Mouse (Mus musculus) myocyte (in vitro differentiated cells): ENCODE measurements around the gene Susd3. TPM values are rescaled to one million over a fixed set of nuclear protein-coding genes. Genes with fewer than 3 reads are reported as not detected.

Source experiments
- H3K27me3 ChIP-seq: one replicate; pipeline ENCODE4 v1.6.1; 2011; ENCODE audit not compliant: control insufficient read depth, insufficient read depth, insufficient read length
- H3K36me3 ChIP-seq: one replicate; pipeline ENCODE4 v1.6.1; 2011; ENCODE audit not compliant: control insufficient read depth, insufficient read depth
- H3K4me2 ChIP-seq: one replicate; pipeline ENCODE4 v1.6.1; 2011; ENCODE audit warnings: low read depth, control low read depth
- H3K4me3 ChIP-seq: one replicate; pipeline ENCODE4 v1.5.1; 2011; ENCODE audit warnings: mild to moderate bottlenecking, control low read depth, moderate library complexity
- H3K79me2 ChIP-seq: one replicate; pipeline ENCODE4 v1.6.1; 2011; ENCODE audit not compliant: control insufficient read depth, insufficient read depth
- H3ac ChIP-seq: one replicate; pipeline ENCODE4 v1.6.1; 2011; ENCODE audit not compliant: control insufficient read depth, insufficient read length
- CEBPB ChIP-seq: IDR thresholded peaks from 2 replicates; pipeline ENCODE4 v1.6.1; 2011; ENCODE audit warnings: mild to moderate bottlenecking, moderate library complexity; ENCODE audit not compliant: poor library complexity, insufficient read depth, severe bottlenecking
- E2F4 ChIP-seq: IDR thresholded peaks from one replicate; pipeline ENCODE4 v1.6.1; 2011; ENCODE audit warnings: mild to moderate bottlenecking, control low read depth, moderate library complexity; ENCODE audit not compliant: insufficient read depth
- MAX ChIP-seq: IDR thresholded peaks from one replicate; pipeline ENCODE4 v1.6.1; 2011; ENCODE audit warnings: low read depth, mild to moderate bottlenecking, control low read depth
- MYOD1 ChIP-seq, 3 experiments: IDR thresholded peaks; one replicate each; pipeline ENCODE4 v1.6.1; 2011; ENCODE audit warnings: control low read depth in 2 of 3, low read depth in 2 of 3, mild to moderate bottlenecking in 2 of 3, moderate library complexity in 1 of 3; ENCODE audit not compliant: insufficient read length in 2 of 3, control insufficient read depth in 1 of 3
- MYOG ChIP-seq, 3 experiments: IDR thresholded peaks; one replicate each; pipeline ENCODE4 v1.6.1; 2011; ENCODE audit warnings: control low read depth in 2 of 3, low read depth in 2 of 3, mild to moderate bottlenecking in 2 of 3; ENCODE audit not compliant: insufficient read length in 2 of 3, control insufficient read depth in 1 of 3, insufficient read depth in 1 of 3
- POLR2A ChIP-seq: IDR thresholded peaks from one replicate; pipeline ENCODE4 v1.6.1; 2011; ENCODE audit warnings: low read depth, mild to moderate bottlenecking, control low read depth, moderate library complexity; ENCODE audit not compliant: insufficient read length
- POLR2AphosphoS2 ChIP-seq: IDR thresholded peaks from one replicate; pipeline ENCODE4 v1.6.1; 2011; ENCODE audit warnings: low read depth, control low read depth; ENCODE audit not compliant: insufficient read length
- REST ChIP-seq: IDR thresholded peaks from one replicate; pipeline ENCODE4 v1.6.1; 2011; ENCODE audit warnings: mild to moderate bottlenecking, control low read depth, moderate library complexity; ENCODE audit not compliant: insufficient read depth, insufficient read length
- SRF ChIP-seq: IDR thresholded peaks from one replicate; pipeline ENCODE4 v1.6.1; 2011; ENCODE audit warnings: low read depth; ENCODE audit not compliant: control insufficient read depth, insufficient read length
- TCF12 ChIP-seq: IDR thresholded peaks from one replicate; pipeline ENCODE4 v1.6.1; 2011; ENCODE audit warnings: mild to moderate bottlenecking, control low read depth; ENCODE audit not compliant: poor library complexity, insufficient read depth, severe bottlenecking
- TCF3 ChIP-seq: IDR thresholded peaks from one replicate; pipeline ENCODE4 v1.6.1; 2011; ENCODE audit warnings: low read depth, control low read depth; ENCODE audit not compliant: insufficient read length
- USF1 ChIP-seq: IDR thresholded peaks from one replicate; pipeline ENCODE4 v1.6.1; 2011; ENCODE audit warnings: low read depth, mild to moderate bottlenecking, control low read depth, moderate library complexity
- polyA plus RNA-seq: library from polyadenylated mRNA; unstranded; fragments of >200 nt; fragmentation: generic; extraction: Trizol; gene quantifications from one replicate; pipeline ENCODE4 v1.2.1, GENCODE M21; 2012; ENCODE audit warnings: missing spikeins

The Susd3 gene
- polyA plus RNA-seq, 1 experiment: 2.2 TPM

DNA sequence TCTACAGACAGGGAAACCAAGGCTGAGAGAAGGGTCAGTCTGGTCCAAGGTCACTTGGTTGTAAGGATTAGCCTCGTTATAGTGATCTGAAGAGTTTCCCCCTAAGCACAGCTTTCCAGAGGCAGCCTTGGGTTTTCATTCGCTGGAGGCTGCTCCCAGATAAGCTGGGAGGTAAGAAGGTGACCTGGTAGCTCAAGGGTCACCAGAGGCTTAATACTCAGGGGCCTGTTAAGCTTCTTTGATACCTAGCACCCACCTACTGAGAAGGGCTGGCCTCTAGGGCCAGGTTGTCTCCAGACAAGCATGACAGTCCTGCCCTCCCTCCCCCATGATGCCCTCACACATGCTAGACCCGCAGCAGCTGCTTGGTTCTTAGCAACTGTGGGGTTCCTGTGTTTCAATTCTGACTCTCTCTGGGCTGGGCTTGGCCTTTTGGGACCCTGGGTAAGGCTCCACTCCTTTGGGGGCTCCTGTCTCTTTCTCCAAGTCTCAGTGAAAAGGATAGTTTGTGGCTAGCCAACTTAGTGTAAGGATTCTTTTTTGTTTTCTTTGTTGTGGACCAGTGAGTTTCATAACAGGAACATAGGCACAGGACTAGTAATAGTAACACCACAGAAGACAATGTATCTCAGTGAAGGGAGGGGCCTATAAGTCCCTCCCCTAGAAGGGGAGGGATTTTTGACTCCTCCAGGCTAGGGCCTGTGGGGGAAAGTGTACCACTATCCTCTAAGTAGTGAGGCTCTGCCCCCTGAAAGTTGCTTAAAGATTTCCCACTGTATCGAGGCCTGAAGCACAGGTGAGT, 2.4 kb upstream of the Susd3 start:
- H3ac ChIP-seq: no peak overlapping the region
- peak overlapping the region; percentile 4 for H3K4me2 ChIP-seq
- H3K4me3 ChIP-seq: no peak overlapping the region
- H3K36me3 ChIP-seq: no peaks in the 10 kb centered on the region
- TF ChIP-seq MYOG (IDR thresholded peaks at IDR 0.05; ENCODE audit: control insufficient read depth in 1 of 3, insufficient read depth in 1 of 3, insufficient read length in 2 of 3, low read depth in 2 of 3) (peak in 1 of 3 experiments; percentile 85), CEBPB (no peak), TCF3 (no peak), MYOD1 (IDR thresholded peaks at IDR 0.05; ENCODE audit: control insufficient read depth in 1 of 3, insufficient read length in 2 of 3, low read depth in 2 of 3) (peak in 2 of 3 experiments; percentile 62 to 71), POLR2AphosphoS2 (no peak), MAX (no peak)
- H3K27me3 ChIP-seq: no peaks in the 10 kb centered on the region
- H3K79me2 ChIP-seq: no peaks in the 10 kb centered on the region

DNA sequence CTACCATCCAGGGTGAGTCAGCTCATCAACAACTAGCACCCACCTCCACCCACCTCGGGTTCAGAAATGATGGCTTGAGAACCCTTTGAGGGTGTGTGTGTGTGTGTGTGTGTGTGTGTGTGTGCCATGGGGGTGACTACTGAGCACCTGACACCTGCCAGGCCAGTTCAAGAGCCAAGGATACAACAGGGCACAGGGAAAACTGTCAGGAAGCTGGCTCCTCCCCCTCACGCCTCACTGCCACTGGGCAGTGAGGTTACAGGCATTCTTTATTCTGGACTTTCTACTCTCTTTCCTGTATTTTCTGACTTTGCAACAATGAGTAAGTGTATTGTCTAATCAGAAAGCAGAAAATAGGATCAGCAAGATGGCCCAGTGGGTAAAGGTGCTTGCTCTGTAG, 1.1 kb upstream of the Susd3 start:
- TF ChIP-seq MYOD1 (IDR thresholded peaks at IDR 0.05; ENCODE audit: control insufficient read depth in 1 of 3, insufficient read length in 2 of 3, low read depth in 2 of 3): peak in 1 of 3 experiments; percentile 20
- no peak for TF ChIP-seq USF1
- TF ChIP-seq POLR2AphosphoS2: no peak
- no peak for TF ChIP-seq MAX
- no peak for TF ChIP-seq TCF12
- no peaks in the 10 kb centered on the region for H3K27me3 ChIP-seq
- H3K4me2 ChIP-seq: no peak overlapping the region
- no peak overlapping the region for H3K4me3 ChIP-seq
- no peaks in the 10 kb centered on the region for H3K36me3 ChIP-seq
- H3K79me2 ChIP-seq: no peaks in the 10 kb centered on the region
- H3ac ChIP-seq: no peak overlapping the region

DNA sequence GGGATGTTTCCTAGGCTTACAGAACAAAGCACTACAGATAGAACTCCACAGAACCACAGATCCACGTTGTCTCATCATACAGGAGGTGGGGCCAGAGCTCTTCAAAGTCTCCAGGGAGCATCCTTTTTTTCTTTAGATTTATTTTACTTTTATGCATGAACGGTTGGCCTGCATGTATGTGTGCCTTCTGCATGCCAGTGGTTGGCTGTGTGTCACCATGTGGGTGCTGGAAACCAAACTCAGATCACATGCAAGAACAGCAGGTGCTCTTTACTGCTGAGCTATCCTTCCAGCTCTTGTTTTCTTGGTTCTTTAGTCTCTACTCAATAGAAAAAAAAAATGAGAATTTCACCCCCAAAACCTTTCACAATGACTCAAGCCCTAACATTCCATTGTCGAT, 417 bp upstream of the Susd3 start:
- no peaks in the 10 kb centered on the region for H3K79me2 ChIP-seq
- H3K4me3 ChIP-seq: no peak overlapping the region
- TF ChIP-seq MYOG (IDR thresholded peaks at IDR 0.05; ENCODE audit: control insufficient read depth in 1 of 3, insufficient read depth in 1 of 3, insufficient read length in 2 of 3, low read depth in 2 of 3) (peak in 2 of 3 experiments; percentile 62 to 73), TCF3 (peak; percentile 30), MYOD1 (IDR thresholded peaks at IDR 0.05; ENCODE audit: control insufficient read depth in 1 of 3, insufficient read length in 2 of 3, low read depth in 2 of 3) (peak in 2 of 3 experiments; percentile 62 to 72), POLR2A (no peak)
- no peak overlapping the region for H3K4me2 ChIP-seq
- no peaks in the 10 kb centered on the region for H3K27me3 ChIP-seq
- no peak overlapping the region for H3ac ChIP-seq
- no peaks in the 10 kb centered on the region for H3K36me3 ChIP-seq

DNA sequence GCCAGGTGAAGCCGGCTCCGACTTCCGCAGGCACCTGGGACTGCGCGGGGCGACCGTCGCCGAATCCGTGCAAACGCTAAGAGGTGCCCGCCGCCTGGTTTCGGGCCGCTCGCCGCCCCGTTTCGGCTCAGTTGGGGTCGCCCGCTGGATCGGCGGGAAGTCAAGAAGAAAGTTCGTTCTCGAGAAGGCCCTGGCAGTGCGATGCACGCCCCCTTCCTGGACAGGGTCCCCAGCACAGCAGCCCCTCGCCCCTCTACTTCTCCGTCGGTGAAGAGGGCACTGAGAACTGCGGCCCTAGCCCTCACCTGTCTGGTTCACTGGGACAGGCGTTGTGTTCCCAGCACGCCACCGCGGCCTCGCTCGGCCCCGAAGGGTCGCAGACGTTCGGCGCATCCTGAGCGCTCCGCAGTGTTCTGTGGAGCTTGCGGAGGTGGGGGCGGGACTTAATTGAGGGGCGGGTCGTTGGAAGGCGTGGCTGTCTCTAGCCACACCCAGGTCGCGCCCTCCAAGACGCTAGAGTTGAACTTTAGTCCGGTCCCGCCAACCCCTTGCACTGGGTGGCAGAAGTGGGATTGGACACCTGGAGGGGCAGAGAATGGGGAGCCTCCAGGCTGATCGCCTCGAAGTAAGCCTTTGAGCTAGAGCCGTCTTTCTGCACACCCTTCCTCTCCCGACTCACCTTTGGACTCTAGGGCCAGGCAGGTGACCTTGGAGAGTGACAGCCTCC, 603 bp downstream of the Susd3 start:
- Histone ChIP-seq H3K4me3 (no peak overlapping the region), H3K27me3 (no peaks in the 10 kb centered on the region), H3K36me3 (no peaks in the 10 kb centered on the region), H3K4me2 (no peak overlapping the region), H3K79me2 (no peaks in the 10 kb centered on the region), H3ac (no peak overlapping the region)
- TF ChIP-seq USF1 (no peak), TCF12 (no peak), E2F4 (no peak), MYOG (IDR thresholded peaks at IDR 0.05; ENCODE audit: control insufficient read depth in 1 of 3, insufficient read depth in 1 of 3, insufficient read length in 2 of 3, low read depth in 2 of 3) (no peak), POLR2A (no peak), SRF (no peak), MYOD1 (IDR thresholded peaks at IDR 0.05; ENCODE audit: control insufficient read depth in 1 of 3, insufficient read length in 2 of 3, low read depth in 2 of 3) (no peak), REST (no peak)

DNA sequence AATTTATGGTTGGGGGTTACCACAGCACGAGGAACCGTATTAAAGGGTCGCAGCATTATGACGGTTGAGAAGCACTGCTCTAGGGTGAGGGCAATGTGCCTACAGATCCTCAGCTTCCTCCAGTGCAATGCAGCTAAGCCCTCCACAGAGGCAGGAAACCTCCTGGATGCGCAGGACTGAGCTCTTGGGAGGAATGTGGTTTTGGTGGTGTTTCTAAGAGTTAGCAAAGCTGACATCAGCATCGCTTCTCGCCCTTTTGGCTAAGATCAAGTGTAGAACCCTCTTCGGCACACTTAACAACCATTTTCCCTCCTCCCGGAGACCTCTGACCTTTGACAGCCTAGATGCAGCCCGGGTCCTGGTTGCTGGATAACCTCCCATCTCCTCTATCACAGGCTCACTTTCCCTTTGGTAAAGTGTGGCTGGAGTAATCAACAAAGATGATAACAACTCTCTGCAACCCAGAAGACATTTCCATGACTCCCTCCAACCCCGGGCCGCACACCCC, 1.2 kb downstream of the Susd3 start:
- TF ChIP-seq E2F4 (no peak), TCF12 (no peak), REST (no peak), SRF (no peak), POLR2A (no peak), POLR2AphosphoS2 (no peak), MYOD1 (IDR thresholded peaks at IDR 0.05; ENCODE audit: control insufficient read depth in 1 of 3, insufficient read length in 2 of 3, low read depth in 2 of 3) (no peak), MAX (no peak), USF1 (no peak), TCF3 (no peak), CEBPB (no peak), MYOG (IDR thresholded peaks at IDR 0.05; ENCODE audit: control insufficient read depth in 1 of 3, insufficient read depth in 1 of 3, insufficient read length in 2 of 3, low read depth in 2 of 3) (no peak)
- no peak overlapping the region for H3K4me2 ChIP-seq
- no peak overlapping the region for H3K4me3 ChIP-seq
- no peaks in the 10 kb centered on the region for H3K79me2 ChIP-seq
- H3K36me3 ChIP-seq: no peaks in the 10 kb centered on the region
- no peak overlapping the region for H3ac ChIP-seq
- no peaks in the 10 kb centered on the region for H3K27me3 ChIP-seq
